Mouse (Mus musculus) C2C12 (cell line): ENCODE measurements around the gene Gnao1.

Experiments used
- CTCF ChIP-seq: IDR thresholded peaks from one replicate; pipeline ENCODE4 v1.5.1; 2011; ENCODE audit not compliant: control insufficient read depth, insufficient read depth, insufficient read length
- MAX ChIP-seq: IDR thresholded peaks from one replicate; pipeline ENCODE4 v1.6.1; 2011; ENCODE audit warnings: mild to moderate bottlenecking, control low read depth
- MYOD1 ChIP-seq: IDR thresholded peaks from one replicate; pipeline ENCODE4 v1.6.1; 2011; ENCODE audit warnings: low read depth; ENCODE audit not compliant: control insufficient read depth, insufficient read length
- USF1 ChIP-seq: IDR thresholded peaks from one replicate; pipeline ENCODE4 v1.6.1; 2011; ENCODE audit warnings: low read depth, mild to moderate bottlenecking, control low read depth, moderate library complexity

DNA sequence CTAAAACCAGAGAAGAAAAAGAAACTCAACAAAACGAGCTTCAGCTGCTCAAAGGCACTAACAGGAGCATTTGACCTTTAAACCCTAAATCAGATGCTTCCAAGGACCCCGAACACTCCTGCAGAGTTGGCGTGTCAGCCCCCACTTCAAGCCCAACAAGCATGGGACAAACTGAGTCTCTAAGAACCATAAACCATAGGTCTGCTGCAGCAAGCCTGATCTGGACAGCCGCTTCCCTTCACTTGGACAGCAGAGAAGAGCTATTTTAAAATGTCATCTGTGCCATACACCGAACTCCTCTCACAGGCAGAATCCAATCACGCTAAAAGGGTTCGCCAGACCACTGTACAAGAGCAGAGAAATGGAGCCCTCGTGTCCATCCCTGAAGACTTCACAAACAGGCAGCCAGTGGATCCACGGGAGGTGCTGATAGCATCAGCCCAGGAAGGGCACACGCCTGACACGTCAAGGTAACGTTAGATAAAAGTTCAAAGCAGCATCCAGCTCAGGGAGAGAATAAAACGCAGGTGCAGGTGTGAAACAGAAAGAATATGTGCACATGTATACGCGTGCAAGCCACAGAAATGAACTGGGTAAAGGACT is 199.6 kb downstream of the Gnao1 start:
- TF ChIP-seq MAX = no peak
- no peak for TF ChIP-seq USF1
- no peak for TF ChIP-seq CTCF
- no peak for TF ChIP-seq MYOD1
